Mouse (Mus musculus) left cerebral cortex, postnatal 36 days (tissue): Measurements from ENCODE around the gene Olfr127. TPM values are rescaled to one million over a fixed set of nuclear protein-coding genes. Genes with fewer than 3 reads are reported as not detected.
"Not testable (repeated sequence)": the region's sequence is repeated elsewhere in the genome, so short reads cannot be mapped to it uniquely, and the experiment has no call there.

Source experiments
- DNase-seq, 2 experiments: peaks; one replicate each; pipeline ENCODE4 v3.0.0; 2021 to 2022; ENCODE audit warnings: low spot score in 2 of 2, mixed read lengths in 1 of 2
- intact Hi-C: fragments of 180-260 bp; cut with DNase I; formaldehyde crosslinking; loops from one replicate; pipeline ENCODE4 v1.15.1; 2025
- total RNA-seq, 2 experiments: library from RNA; stranded (reverse); gene quantifications; 2 replicates each; pipeline ENCODE4 v1.2.3; 2021

The Olfr127 gene
- total RNA-seq, result not detected

DNA sequence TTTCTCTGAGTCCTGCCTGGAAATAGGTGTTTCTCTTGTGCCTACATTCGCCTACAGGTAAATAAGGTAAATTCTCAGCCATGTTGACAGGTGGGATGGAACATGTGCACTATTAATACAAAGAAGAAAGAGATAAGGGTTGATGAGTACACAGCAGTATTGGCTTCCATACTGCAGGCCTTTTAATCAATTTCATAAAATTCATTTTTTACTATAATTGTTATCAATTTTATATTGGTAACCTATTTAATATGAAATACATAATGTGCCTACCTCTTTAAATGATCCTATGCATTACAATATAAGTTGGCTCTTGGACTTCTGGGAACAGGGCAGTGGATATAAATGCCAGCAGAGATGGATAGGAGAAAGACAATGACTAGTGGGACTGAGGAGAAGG is at the start of gene Olfr127:
TSS of gene Olfr127 (plus strand) at position 301 of the 400 bp plus-strand sequence.
- DNase-seq, result no peak
- intact Hi-C loops, result no loop called here

GRCm38 (mm10) chr17:37863901-37864300 is 36.3 kb upstream of the Olfr127 start:
- no peak for DNase-seq
- intact Hi-C loops, result no loop called here

DNA sequence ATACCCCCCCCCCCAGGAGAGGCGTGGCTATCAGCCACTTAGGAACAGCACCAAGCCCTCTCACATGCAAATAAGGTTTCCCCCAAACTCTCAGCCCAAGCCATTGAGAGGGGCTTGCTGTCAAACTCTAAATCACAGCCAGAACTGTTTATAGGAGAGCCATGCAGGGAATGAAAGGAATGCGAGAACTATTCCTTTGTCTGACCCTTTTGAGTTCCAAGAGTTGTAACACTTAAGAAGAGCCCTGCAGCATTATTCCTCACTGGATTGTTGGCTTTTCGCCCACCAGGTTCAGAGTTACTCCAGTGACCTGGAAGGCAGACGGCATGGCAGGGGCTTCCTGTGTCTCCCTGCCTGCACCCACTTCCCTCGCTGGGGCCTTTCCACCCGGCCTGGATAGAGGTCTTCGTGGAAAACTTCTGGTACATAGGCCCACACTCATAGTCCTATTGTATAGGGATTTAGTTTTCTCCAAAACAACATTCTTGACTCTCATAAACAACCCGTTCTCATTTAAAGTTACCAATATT is 30.5 kb upstream of the Olfr127 start:
- intact Hi-C loops, result no loop called here
- DNase-seq, result no peak

DNA sequence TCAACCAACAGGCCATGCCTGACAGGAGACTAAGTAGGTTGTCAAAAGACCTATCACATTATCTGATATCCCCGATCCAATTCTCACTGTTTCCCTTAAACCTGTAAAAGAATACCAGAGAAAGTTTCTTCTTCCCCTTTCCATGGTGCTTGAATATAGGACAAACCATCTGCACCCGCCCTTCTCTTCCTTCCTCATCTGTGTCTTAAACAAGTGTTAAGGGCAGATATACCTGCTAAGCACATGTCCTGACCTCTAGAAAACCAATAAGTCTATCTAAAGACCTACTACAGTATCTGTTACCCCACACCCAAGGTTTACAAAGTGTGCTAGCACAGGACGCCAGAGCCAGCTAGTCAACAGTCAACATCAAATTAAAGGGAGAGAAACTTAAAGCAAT is 26.4 kb upstream of the Olfr127 start:
- intact Hi-C loops, result no loop called here

DNA sequence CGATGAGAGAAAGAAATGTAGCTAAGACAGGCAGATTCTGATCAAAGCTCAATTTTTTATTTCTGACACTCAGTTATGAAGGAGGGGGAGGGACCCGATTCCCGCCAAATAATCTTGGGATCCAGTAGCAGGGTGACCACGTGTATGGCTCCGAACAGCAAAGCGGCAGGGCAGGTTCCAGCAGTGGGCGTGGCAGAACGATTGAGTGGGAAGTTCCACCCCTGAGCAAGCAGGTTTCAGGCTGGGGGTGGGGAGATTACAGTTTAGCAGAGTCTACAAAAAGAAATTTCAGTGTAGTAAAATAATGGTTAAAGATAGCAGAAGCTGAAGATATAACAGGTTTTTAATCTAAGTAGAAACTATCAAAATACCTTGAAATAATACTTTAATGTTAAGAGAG is 6.6 kb downstream of the Olfr127 start:
- DNase-seq, intact Hi-C loops: not testable (repeated sequence)

More for the DNA sequence above, 26.4 kb upstream of the Olfr127 start:
- DNase-seq, result no peak

- no peak for DNase-seq
- intact Hi-C loops, result no loop called here
Observed at GRCm38 (mm10) chr17:37920248-37920647, 20.0 kb downstream of the Olfr127 start, which contains the start of gene Olfr128. Gene Olfr128 (plus strand): TSS chr17:37920548.

DNA sequence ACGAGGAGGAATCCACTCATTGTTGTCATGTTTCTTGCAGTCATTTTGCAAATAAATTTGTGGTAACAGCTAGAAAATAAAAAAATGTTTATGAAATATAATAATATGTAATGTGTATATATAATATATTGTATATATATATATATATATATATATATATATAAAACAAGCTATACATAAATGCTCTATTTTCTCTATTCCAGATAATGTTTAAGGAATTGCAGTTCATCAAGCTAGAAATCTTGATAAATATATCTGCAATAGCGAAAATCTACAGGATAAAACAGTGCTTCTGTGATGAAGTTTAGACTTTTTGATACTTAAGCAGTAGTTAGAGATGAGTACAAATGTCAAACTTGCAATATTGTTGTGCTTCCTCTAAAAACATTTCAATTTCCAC is 52.7 kb downstream of the Olfr127 start, which contains the start of gene Olfr761:
TSS of gene Olfr761 (minus strand) at position 101 of the 400 bp plus-strand sequence.
- no peak for DNase-seq
- intact Hi-C loops, result no loop called here

Other genes starting within 250 kb of the Olfr127 start
- gene Olfr117, start 236.7 kb upstream of the Olfr127 start, total RNA-seq, result not detected
- gene Olfr118, start 233.4 kb upstream of the Olfr127 start, total RNA-seq, result not detected
- gene Olfr119, start 203.9 kb upstream of the Olfr127 start, total RNA-seq, result not detected
- gene Olfr120, start 178.6 kb upstream of the Olfr127 start, total RNA-seq, result not detected
- gene Olfr121, start 151.6 kb upstream of the Olfr127 start, total RNA-seq, result not detected
- gene Olfr122, start 131.8 kb upstream of the Olfr127 start, total RNA-seq, result not detected
- gene Olfr123, start 106.9 kb upstream of the Olfr127 start, total RNA-seq, result not detected
- not detected for gene Olfr124, start 100.5 kb upstream of the Olfr127 start, total RNA-seq
- not detected for gene Olfr125, start 67.5 kb upstream of the Olfr127 start, total RNA-seq
- not detected for gene Olfr126, start 53.0 kb upstream of the Olfr127 start, total RNA-seq
- not detected for gene Olfr128, start 20.1 kb downstream of the Olfr127 start, total RNA-seq
- gene Olfr761, start 52.6 kb downstream of the Olfr127 start, total RNA-seq, result not detected
- not detected for gene Olfr129, start 159.6 kb downstream of the Olfr127 start, total RNA-seq
- not detected for gene Olfr130, start 163.5 kb downstream of the Olfr127 start, total RNA-seq
- gene Olfr131, start 188.3 kb downstream of the Olfr127 start, total RNA-seq, result not detected
- not detected for gene Olfr132, start 234.1 kb downstream of the Olfr127 start, total RNA-seq
- not detected for gene Olfr133, start 244.8 kb downstream of the Olfr127 start, total RNA-seq